Mouse (Mus musculus) embryonic facial prominence, embryonic 15.5 days (tissue): ENCODE measurements at regions not wholly inside any gene's neighbourhood (a gene's known extent, or its start where the extent isn't known, plus 50 kb on each side); places are given as distances from the start of the nearest gene placed in this dataset.
A peak's percentile ranks its signal among the peaks of the same experiment; 100 is the strongest.

Experiments
- ATAC-seq: fragments of 200-750 bp; cut with Nextera tagmentation; 2 replicates; pipeline ENCODE4 v1.8.0; 2017; ENCODE audit warnings: low read depth, moderate TSS enrichment; ENCODE audit not compliant: insufficient number of reproducible peaks, low FRiP score, low TSS enrichment
- H3K27ac ChIP-seq: fragments of 300-500 bp; sonication (generic); replicated peaks from 2 replicates; pipeline ENCODE4 v1.5.1; 2015; ENCODE audit warnings: mild to moderate bottlenecking, inconsistent platforms
- H3K27me3 ChIP-seq: fragments of 300-500 bp; sonication (generic); 2 replicates; pipeline ENCODE4 v1.6.1; 2015; ENCODE audit warnings: inconsistent platforms
- H3K36me3 ChIP-seq: fragments of 300-500 bp; sonication (generic); 2 replicates; pipeline ENCODE4 v1.6.1; 2015; ENCODE audit warnings: mild to moderate bottlenecking, inconsistent platforms
- H3K4me1 ChIP-seq: fragments of 300-500 bp; sonication (generic); 2 replicates; pipeline ENCODE4 v1.6.1; 2015; ENCODE audit warnings: inconsistent platforms
- H3K4me2 ChIP-seq: fragments of 300-500 bp; sonication (generic); replicated peaks from 2 replicates; pipeline ENCODE4 v1.6.1; 2015; ENCODE audit warnings: mild to moderate bottlenecking, inconsistent platforms
- H3K4me3 ChIP-seq: fragments of 300-500 bp; sonication (generic); replicated peaks from 2 replicates; pipeline ENCODE4 v1.5.1; 2015; ENCODE audit warnings: mild to moderate bottlenecking, inconsistent platforms
- H3K9ac ChIP-seq: fragments of 300-500 bp; sonication (generic); 2 replicates; pipeline ENCODE4 v1.6.1; 2015; ENCODE audit warnings: inconsistent platforms
- H3K9me3 ChIP-seq: fragments of 300-500 bp; sonication (generic); replicated peaks from 2 replicates; pipeline ENCODE4 v1.6.1; 2016; ENCODE audit warnings: inconsistent platforms
- WGBS: fragments of 180-500 bp; shearing (Covaris S2); methylation state at CpG from one replicate; pipeline ENCODE4 v1.1.7; 2015; 5-methylcytosine and 5-hydroxymethylcytosine counted together

DNA sequence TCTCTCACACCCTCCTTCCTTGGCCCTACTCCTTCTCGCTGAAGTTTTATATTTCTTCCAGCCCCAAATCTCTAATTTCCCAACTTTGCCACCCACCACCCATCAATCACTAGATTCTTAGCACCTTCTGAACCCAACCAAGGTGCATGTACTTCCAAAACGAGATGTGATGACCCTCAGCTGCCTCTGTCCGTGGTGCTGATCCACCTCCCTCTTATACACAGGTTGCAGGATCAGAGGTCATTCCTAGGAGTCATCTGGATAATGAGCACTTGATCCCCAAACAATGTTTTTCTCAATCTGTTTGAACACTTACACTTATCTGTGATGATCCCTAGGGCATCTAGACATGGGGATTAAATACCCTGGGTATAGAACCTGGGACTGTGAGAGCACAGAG is 156.5 kb downstream of the Dhx35 start:
- no peak overlapping the region for H3K9ac ChIP-seq
- no peaks in the 10 kb centered on the region for H3K36me3 ChIP-seq
- no peak overlapping the region for H3K27ac ChIP-seq
- H3K9me3 ChIP-seq, result no peaks in the 10 kb centered on the region
- no peak overlapping the region for H3K4me2 ChIP-seq
- no peaks in the 10 kb centered on the region for H3K4me1 ChIP-seq
- ATAC-seq, result no peak
- 38% methylated on average over 3 of the region's 3 CpGs for WGBS
- no peak overlapping the region for H3K4me3 ChIP-seq
- H3K27me3 ChIP-seq, result no peaks in the 10 kb centered on the region

DNA sequence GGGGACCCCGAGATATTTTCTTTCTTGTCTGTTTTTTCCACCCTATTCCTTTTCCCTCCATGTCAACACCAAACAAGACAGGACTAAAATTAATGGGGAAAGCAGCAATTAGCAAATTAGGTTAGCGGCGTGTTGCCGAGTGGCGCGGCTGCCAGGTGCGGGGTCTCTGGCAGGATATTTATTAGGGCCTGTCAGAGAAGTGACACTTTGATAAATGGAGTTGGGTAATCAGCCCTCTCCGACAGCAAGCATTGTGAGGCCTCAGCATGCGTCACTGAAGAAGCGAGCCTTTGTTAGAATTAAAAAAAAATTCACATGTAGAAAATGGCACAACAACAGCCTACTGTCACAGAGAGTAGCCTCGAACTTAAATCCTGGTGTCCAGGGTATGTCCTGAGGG is 162.3 kb downstream of the Dhx35 start:
- Histone ChIP-seq H3K9me3 (no peaks in the 10 kb centered on the region), H3K4me1 (no peaks in the 10 kb centered on the region), H3K4me2 (no peak overlapping the region), H3K27me3 (no peaks in the 10 kb centered on the region), H3K27ac (no peak overlapping the region), H3K36me3 (no peaks in the 10 kb centered on the region), H3K9ac (no peak overlapping the region), H3K4me3 (no peak overlapping the region)
- WGBS, result 69% methylated on average over 11 of the region's 11 CpGs
- no peak for ATAC-seq

DNA sequence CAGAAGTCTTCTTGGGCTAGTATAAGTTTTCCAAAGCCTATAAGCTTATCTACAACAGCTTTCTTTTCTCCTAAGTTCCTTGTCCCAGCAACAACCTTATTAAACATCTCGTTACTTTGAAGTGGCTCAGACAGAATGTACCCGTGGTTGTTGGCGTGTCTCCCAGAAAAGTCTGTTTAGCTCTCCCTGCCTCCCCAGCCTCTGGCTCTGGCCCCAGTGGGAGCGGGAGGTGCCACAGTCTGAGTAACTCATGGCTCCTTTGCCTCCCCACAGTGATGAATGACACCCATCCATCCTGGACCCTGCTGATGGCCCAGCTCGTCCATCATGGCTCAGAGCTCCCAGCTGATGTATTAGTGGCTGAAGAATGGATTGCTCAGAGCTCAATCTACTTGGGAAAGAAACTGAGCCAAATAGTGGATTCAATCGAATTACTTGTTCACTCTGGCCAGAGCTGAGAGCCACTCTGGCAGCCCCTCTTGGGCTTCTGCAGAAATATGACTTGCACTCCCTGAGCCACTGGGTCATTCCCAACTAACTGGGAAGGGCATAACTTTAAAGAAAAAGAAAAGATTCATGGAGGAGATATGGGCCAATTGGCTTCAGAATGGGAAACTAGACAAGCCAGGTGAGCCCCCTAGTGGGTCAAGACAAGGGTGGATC is 170.5 kb downstream of the Dhx35 start:
- no peak for ATAC-seq
- H3K9ac ChIP-seq, result no peak overlapping the region
- H3K4me1 ChIP-seq, result no peaks in the 10 kb centered on the region
- no peaks in the 10 kb centered on the region for H3K36me3 ChIP-seq
- H3K9me3 ChIP-seq, result no peaks in the 10 kb centered on the region
- no peak overlapping the region for H3K4me2 ChIP-seq
- H3K27me3 ChIP-seq, result no peaks in the 10 kb centered on the region
- H3K27ac ChIP-seq, result no peak overlapping the region
- H3K4me3 ChIP-seq, result no peak overlapping the region
- 58% methylated on average over 6 of the region's 6 CpGs for WGBS

DNA sequence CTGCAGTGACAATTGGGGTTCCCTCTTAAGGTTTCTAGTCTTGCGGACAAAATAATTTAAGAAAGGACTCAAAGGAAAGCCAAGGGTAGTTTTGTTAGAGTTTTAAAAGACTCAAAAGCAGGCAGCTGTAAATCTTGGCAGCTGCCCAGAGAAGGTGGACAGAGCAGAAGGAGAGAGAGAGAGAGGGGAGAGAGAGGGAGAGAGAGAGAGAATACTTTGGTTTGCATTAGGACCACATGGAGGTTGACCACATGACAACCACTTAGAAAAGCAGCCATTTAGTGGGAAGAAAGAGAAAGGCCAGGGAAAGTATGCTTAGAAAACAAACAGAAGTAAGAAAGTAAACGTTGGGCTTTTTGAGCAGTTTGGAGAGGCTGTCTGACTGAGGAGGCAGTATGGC is 177.6 kb downstream of the Dhx35 start:
- Histone ChIP-seq H3K36me3 (no peaks in the 10 kb centered on the region), H3K9ac (no peak overlapping the region), H3K4me2 (no peak overlapping the region), H3K27ac (no peak overlapping the region), H3K27me3 (no peaks in the 10 kb centered on the region), H3K4me3 (no peak overlapping the region), H3K4me1 (no peaks in the 10 kb centered on the region), H3K9me3 (no peaks in the 10 kb centered on the region)
- ATAC-seq, result no peak
- WGBS, result 44% methylated on average over 2 of the region's 2 CpGs

DNA sequence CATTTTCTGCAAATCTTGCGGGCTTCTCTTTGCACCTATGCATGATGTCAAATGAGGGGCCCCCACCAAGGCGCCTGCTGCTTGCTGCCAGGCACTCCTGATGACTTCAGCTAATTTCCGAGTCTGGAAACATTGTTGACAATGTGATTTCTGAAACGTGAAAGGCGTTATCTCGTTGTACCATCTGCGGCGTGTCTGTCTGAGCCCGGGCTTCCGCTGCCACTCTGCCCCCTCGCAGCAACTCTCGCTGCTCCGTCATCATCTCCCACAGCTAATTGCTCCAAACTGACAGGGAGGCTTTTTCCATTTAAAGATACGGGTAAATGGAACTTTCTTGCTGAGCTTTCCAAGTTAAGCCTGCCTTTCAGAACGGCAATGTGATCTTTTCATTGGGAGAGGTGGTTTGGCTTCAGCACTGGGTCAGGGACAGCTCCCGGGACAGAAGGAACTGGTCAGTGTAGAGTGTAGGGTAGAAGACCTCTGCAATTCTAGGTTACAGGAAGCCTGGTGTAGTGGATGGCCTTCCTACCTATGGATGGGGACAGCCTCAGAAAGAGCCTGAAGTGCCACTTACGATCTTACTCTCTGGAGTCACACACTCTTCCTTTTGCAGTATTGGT is 191.0 kb downstream of the Dhx35 start:
- no peak overlapping the region for H3K4me3 ChIP-seq
- no peaks in the 10 kb centered on the region for H3K9me3 ChIP-seq
- H3K4me1 ChIP-seq, result no peaks in the 10 kb centered on the region
- H3K9ac ChIP-seq, result no peak overlapping the region
- no peak for ATAC-seq
- WGBS, result 70% methylated on average over 17 of the region's 17 CpGs
- no peak overlapping the region for H3K4me2 ChIP-seq
- H3K27ac ChIP-seq, result no peak overlapping the region
- no peaks in the 10 kb centered on the region for H3K27me3 ChIP-seq
- no peaks in the 10 kb centered on the region for H3K36me3 ChIP-seq

DNA sequence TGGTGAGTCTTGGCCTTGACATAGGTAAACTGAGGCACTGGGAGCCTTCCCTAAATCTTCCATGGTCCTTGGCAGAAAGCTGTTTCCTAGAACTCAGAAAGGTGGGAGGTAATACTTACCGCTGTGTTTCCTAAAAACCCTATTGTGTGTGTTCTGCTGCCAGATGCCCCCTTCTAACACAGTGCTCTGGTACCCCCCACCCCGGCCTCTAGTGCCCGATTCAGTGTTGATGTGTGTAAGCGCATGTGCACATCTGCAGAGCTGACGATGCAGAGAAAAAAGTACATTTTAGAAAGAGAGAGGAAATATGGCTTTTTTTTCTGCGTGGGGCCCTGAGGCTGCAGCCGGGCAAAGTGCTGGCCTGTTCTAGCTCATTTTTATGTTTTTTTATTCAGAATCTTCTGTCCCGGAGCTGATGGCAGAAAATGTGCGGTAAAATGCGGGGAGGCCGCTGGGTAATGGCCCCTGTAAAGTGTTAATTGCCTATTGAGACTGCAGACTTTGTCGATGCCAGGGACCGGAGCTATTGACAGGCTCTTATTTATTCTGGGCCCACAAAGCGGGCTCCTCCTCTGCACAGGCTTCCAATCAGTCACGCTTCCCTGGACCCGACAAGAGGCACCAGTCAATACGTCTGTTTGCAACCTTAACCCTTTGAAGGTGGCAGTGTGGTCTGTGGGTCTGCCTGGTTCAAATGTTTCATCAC is 208.0 kb downstream of the Dhx35 start:
- Histone ChIP-seq H3K4me1 (peaks cover 11% of the 10 kb centered on the region), H3K9me3 (no peaks in the 10 kb centered on the region), H3K36me3 (no peaks in the 10 kb centered on the region), H3K4me2 (peak overlapping the region; percentile 36), H3K27me3 (no peaks in the 10 kb centered on the region), H3K9ac (no peak overlapping the region), H3K27ac (no peak overlapping the region), H3K4me3 (no peak overlapping the region)
- ATAC-seq, result no peak
- WGBS, result 17% methylated on average over 17 of the region's 17 CpGs

DNA sequence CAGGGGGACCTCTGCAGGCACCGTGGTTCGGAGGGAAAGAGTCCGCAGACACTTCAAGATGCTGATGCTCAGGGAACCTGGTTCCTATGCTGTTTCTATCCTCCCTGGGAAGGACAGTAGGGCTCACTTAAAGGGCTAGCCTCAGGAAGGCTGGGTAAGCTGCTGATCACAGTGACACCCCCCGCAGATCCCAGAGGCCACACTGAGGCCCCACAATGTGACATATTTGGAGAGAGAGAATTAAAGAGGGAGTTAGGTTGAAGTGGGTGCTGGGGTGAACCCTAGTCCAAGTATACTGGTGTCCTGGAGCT is 208.5 kb downstream of the Dhx35 start:
- 53% methylated on average over 4 of the region's 4 CpGs for WGBS
- no peaks in the 10 kb centered on the region for H3K9me3 ChIP-seq
- H3K9ac ChIP-seq, result no peak overlapping the region
- H3K4me2 ChIP-seq, result peak overlapping the region; percentile 36; the same call in 1 of the 2 replicates
- H3K4me3 ChIP-seq, result no peak overlapping the region
- H3K27me3 ChIP-seq, result no peaks in the 10 kb centered on the region
- H3K27ac ChIP-seq, result no peak overlapping the region
- ATAC-seq, result no peak
- H3K4me1 ChIP-seq, result peaks cover 11% of the 10 kb centered on the region
- H3K36me3 ChIP-seq, result no peaks in the 10 kb centered on the region

DNA sequence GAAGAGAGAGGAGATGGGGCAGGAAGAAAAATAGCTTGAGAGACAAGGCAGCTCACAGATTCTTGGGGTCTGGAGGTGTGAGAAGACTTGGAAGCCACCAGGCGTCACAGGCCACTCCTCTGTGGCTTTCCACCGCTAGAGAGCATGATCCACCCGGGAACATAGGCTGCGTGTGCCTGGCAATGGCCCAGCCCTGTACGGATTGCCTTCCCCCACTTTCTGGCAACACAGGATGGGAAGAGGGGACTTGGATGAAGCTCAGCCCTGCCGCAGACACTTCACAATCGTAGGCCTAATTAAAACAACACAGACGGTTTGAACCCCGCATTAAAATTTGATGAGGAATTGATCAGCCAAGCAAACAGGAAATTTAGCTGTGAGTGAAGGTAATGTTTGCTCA is 209.8 kb downstream of the Dhx35 start:
- Histone ChIP-seq H3K4me3 (no peak overlapping the region), H3K27ac (no peak overlapping the region), H3K9me3 (no peaks in the 10 kb centered on the region), H3K4me2 (no peak overlapping the region), H3K36me3 (no peaks in the 10 kb centered on the region), H3K9ac (no peak overlapping the region), H3K27me3 (no peaks in the 10 kb centered on the region), H3K4me1 (peaks cover 11% of the 10 kb centered on the region)
- ATAC-seq, result no peak
- WGBS, result 50% methylated on average over 9 of the region's 9 CpGs

DNA sequence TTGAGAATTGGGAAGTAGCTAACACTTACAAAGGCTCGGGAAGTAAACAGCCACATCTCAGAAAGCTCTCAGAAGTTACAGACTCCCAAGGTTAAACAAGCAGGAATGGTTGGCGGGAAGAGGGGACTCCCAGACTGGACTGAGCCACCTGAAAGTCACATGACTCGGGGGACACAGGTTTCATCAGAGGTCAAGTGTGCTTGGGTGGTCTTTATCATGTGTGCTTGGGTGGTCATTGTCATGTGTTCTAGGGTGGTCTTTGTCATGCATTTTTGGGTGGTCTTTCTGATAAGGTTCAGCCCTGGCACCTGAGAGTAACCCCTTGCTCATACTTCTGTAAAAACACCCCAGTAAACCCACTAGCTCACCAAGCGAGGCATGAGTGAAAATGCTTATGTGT is 218.1 kb downstream of the Dhx35 start:
- WGBS, result 82% methylated on average over 4 of the region's 4 CpGs

DNA sequence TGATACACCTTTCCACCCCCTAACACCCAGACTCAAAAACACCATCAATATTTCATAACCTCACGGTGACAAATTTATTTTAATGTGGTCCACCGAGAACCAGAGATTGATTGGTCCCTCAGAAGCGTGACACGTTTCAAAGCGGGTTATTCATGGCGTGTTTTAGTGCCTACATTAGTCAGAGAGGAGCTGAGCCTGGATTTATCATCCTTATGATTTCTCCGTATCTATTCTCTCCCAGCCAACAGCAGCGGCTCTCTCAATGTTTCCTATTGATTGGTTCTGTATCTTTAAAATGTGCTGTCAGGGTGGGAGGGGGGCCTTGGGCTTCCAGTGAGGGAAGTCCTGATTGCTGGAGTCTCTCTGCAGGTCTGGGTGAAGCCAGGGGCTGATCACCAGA is 219.9 kb downstream of the Dhx35 start:
- WGBS, result 79% methylated on average over 8 of the region's 8 CpGs
- no peaks in the 10 kb centered on the region for H3K4me1 ChIP-seq

More for the DNA sequence above, 218.1 kb downstream of the Dhx35 start:
- H3K9me3 ChIP-seq, result no peaks in the 10 kb centered on the region
- no peak overlapping the region for H3K9ac ChIP-seq
- no peak overlapping the region for H3K4me2 ChIP-seq
- no peak for ATAC-seq
- no peaks in the 10 kb centered on the region for H3K27me3 ChIP-seq
- H3K27ac ChIP-seq, result no peak overlapping the region
- H3K4me1 ChIP-seq, result no peaks in the 10 kb centered on the region
- no peaks in the 10 kb centered on the region for H3K36me3 ChIP-seq
- H3K4me3 ChIP-seq, result no peak overlapping the region

DNA sequence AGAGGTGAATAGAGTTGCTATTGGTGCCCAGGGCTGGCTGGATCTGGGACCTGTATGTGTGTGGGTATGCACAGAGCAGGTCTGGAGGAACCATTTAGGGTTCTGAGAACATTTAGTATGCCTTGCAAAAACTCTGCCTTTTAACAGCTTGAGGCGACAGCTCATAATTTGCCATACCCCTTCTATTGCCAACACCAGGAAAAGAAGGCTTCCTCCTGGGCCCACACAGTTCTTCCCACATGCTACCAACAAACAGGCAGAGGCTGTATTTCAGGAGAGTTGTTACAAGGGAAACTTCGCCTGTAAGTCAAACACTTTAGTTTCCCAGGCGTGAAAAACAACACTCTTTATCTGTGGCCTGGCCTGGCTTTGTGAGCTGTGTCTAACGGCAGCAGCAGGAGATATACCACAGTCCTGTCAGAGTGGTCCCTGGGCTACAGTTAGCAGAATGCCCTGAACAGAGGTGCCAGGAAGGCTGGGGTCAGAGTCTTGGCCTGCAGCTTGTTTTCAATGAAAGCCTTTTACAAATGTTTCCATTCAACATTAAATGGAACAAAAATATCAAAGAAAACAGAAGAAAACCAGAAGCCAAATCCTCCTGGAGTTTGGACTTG is 225.4 kb downstream of the Dhx35 start:
- no peak overlapping the region for H3K4me3 ChIP-seq
- 53% methylated on average over 4 of the region's 4 CpGs for WGBS
- no peak overlapping the region for H3K4me2 ChIP-seq
- no peak for ATAC-seq
- H3K36me3 ChIP-seq, result no peaks in the 10 kb centered on the region
- H3K27ac ChIP-seq, result no peak overlapping the region
- H3K9me3 ChIP-seq, result no peaks in the 10 kb centered on the region
- H3K9ac ChIP-seq, result no peak overlapping the region
- 0 out of 2 replicates have a peak, but pooled peaks cover 3% of the 10 kb centered on the region for H3K4me1 ChIP-seq
- H3K27me3 ChIP-seq, result no peaks in the 10 kb centered on the region

More for the DNA sequence above, 219.9 kb downstream of the Dhx35 start:
- no peak overlapping the region for H3K9ac ChIP-seq
- no peak overlapping the region for H3K4me2 ChIP-seq
- H3K4me3 ChIP-seq, result no peak overlapping the region
- H3K27ac ChIP-seq, result no peak overlapping the region
- H3K9me3 ChIP-seq, result no peaks in the 10 kb centered on the region
- no peaks in the 10 kb centered on the region for H3K27me3 ChIP-seq
- ATAC-seq, result no peak
- H3K36me3 ChIP-seq, result no peaks in the 10 kb centered on the region
